Mouse (Mus musculus) embryonic facial prominence, embryonic 13.5 days (tissue): Measurements from ENCODE around the gene Copz1. TPM values are rescaled to one million over a fixed set of nuclear protein-coding genes. Genes with fewer than 3 reads are reported as not detected.

Experiments
- ATAC-seq: fragments of 200-750 bp; cut with Nextera tagmentation; 2 replicates; pipeline ENCODE4 v1.8.0; 2017; ENCODE audit warnings: low read depth; ENCODE audit not compliant: insufficient number of reproducible peaks, insufficient read depth, low FRiP score, low TSS enrichment
- H3K27ac ChIP-seq: fragments of 300-500 bp; sonication (generic); 2 replicates; pipeline ENCODE4 v1.5.1; 2015; ENCODE audit warnings: moderate library complexity, mild to moderate bottlenecking, inconsistent platforms
- H3K27me3 ChIP-seq: fragments of 300-500 bp; sonication (generic); 2 replicates; pipeline ENCODE4 v1.6.1; 2015; ENCODE audit warnings: mild to moderate bottlenecking, inconsistent platforms
- H3K36me3 ChIP-seq: fragments of 300-500 bp; sonication (generic); 2 replicates; pipeline ENCODE4 v1.6.1; 2015; ENCODE audit warnings: mild to moderate bottlenecking, inconsistent platforms
- H3K4me1 ChIP-seq: fragments of 300-500 bp; sonication (generic); 2 replicates; pipeline ENCODE4 v1.6.1; 2015; ENCODE audit warnings: inconsistent platforms
- H3K4me2 ChIP-seq: fragments of 300-500 bp; sonication (generic); 2 replicates; pipeline ENCODE4 v1.6.1; 2015; ENCODE audit warnings: moderate library complexity, mild to moderate bottlenecking, inconsistent platforms
- H3K4me3 ChIP-seq: fragments of 300-500 bp; sonication (generic); 2 replicates; pipeline ENCODE4 v1.5.1; 2015; ENCODE audit warnings: mild to moderate bottlenecking, inconsistent platforms
- H3K9ac ChIP-seq: fragments of 300-500 bp; sonication (generic); 2 replicates; pipeline ENCODE4 v1.6.1; 2015; ENCODE audit warnings: mild to moderate bottlenecking, inconsistent platforms
- H3K9me3 ChIP-seq: fragments of 300-500 bp; sonication (generic); 2 replicates; pipeline ENCODE4 v1.6.1; 2016; ENCODE audit warnings: inconsistent platforms
- WGBS: fragments of 180-500 bp; shearing (Covaris S2); methylation state at CpG from one replicate; pipeline ENCODE4 v1.1.7; 2015; ENCODE audit warnings: mixed read lengths; 5-methylcytosine and 5-hydroxymethylcytosine counted together
- polyA plus RNA-seq: library from polyadenylated mRNA; unstranded; fragments of >200 nt; fragmentation: Nextera tagmentation; extraction: Ambion mirVana; gene quantifications from 2 replicates; pipeline ENCODE4 v1.2.1, GENCODE M21; 2015

The Copz1 gene
- polyA plus RNA-seq, 1 experiment from 2014 or later = 287 TPM

GRCm38 (mm10) chr15:103315011-103315502, 42.5 kb downstream of the Copz1 start:
- Histone ChIP-seq H3K4me3 (peak overlapping the region; percentile 36), H3K9me3 (no peaks in the 10 kb centered on the region), H3K9ac (peak overlapping the region; percentile 61), H3K36me3 (peaks cover 43% of the 10 kb centered on the region), H3K4me1 (peaks cover 37% of the 10 kb centered on the region), H3K27ac (no peak overlapping the region), H3K4me2 (peak overlapping the region; percentile 62), H3K27me3 (no peaks in the 10 kb centered on the region)
- WGBS = 9% methylated on average over 18 of the region's 18 CpGs
- ATAC-seq = peak; percentile 57

GRCm38 (mm10) chr15:103315979-103316776, 43.7 kb downstream of the Copz1 start:
- Histone ChIP-seq H3K27ac (peak overlapping the region; percentile 44; the same call in 1 of the 2 replicates), H3K4me2 (no peak overlapping the region), H3K36me3 (peaks cover 49% of the 10 kb centered on the region), H3K9ac (0 out of 2 replicates have a peak overlapping the region, but pooled peaks have one; percentile 40), H3K9me3 (no peaks in the 10 kb centered on the region), H3K4me1 (peaks cover 40% of the 10 kb centered on the region), H3K4me3 (no peak overlapping the region), H3K27me3 (no peaks in the 10 kb centered on the region)
- 60% methylated on average over 10 of the region's 10 CpGs for WGBS
- ATAC-seq = no peak

- H3K4me2 ChIP-seq = no peak overlapping the region
- no peak overlapping the region for H3K27ac ChIP-seq
- H3K27me3 ChIP-seq = no peaks in the 10 kb centered on the region
- no peak for ATAC-seq
- peaks cover 49% of the 10 kb centered on the region for H3K4me1 ChIP-seq
- H3K36me3 ChIP-seq = peaks cover 49% of the 10 kb centered on the region
- H3K4me3 ChIP-seq = no peak overlapping the region
- H3K9ac ChIP-seq = 0 out of 2 replicates have a peak overlapping the region, but pooled peaks have one; percentile 21
- H3K9me3 ChIP-seq = no peaks in the 10 kb centered on the region
These were observed 44.6 kb downstream of the Copz1 start for GRCm38 (mm10) chr15:103317120-103317519.

DNA sequence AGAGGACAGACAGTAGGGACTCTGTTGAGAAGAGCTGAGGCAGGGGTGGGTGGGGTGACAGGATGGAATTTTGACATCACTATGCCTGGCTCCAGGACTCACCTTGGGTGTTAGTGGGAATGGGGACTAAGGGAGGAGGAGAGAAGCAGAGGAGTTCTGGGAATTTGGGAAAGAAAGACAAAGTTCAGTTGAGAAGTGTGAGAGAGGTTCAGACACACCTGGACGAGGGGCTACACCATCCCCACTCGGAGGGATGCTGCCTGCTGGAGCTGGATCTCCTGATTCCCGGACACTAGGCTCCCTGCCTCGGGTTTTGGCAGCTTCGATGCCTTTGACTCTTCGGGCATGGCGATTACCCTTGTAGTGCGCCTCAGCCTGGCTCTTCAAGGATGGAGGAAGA, 45.2 kb downstream of the Copz1 start:
- 0 out of 2 replicates have a peak overlapping the region, but pooled peaks have one; percentile 21 for H3K9ac ChIP-seq
- no peak for ATAC-seq
- H3K36me3 ChIP-seq = peaks cover 49% of the 10 kb centered on the region
- peaks cover 56% of the 10 kb centered on the region for H3K4me1 ChIP-seq
- no peaks in the 10 kb centered on the region for H3K9me3 ChIP-seq
- no peak overlapping the region for H3K4me2 ChIP-seq
- H3K27me3 ChIP-seq = no peaks in the 10 kb centered on the region
- H3K4me3 ChIP-seq = no peak overlapping the region
- WGBS = 86% methylated on average over 8 of the region's 8 CpGs
- H3K27ac ChIP-seq = no peak overlapping the region

- Histone ChIP-seq H3K4me2 (no peak overlapping the region), H3K27me3 (no peaks in the 10 kb centered on the region), H3K36me3 (peaks cover 49% of the 10 kb centered on the region), H3K27ac (no peak overlapping the region), H3K9me3 (no peaks in the 10 kb centered on the region), H3K4me1 (peaks cover 56% of the 10 kb centered on the region), H3K9ac (no peak overlapping the region), H3K4me3 (no peak overlapping the region)
- ATAC-seq = no peak
- 76% methylated on average over 3 of the region's 3 CpGs for WGBS
These were observed 45.8 kb downstream of the Copz1 start for GRCm38 (mm10) chr15:103318201-103318816.

DNA sequence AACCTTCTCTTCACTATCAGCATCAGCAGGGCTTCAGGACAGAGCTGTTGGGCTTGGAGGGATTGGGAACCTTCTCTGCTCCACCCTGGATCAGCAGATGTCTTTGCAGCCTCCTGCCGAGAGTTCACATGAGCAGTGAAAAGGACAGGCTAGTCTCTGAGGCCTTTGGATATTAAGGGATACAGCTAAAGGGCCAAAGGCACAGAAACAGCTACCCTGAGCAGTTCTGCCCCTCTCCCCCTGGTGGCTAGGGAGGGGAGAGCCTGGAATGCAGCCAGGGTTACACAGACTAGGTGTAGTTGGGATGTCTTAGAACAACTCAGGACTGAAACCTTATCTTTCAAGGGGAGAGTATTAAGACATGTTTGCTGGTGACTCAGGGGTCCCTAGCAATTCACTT, 48.6 kb downstream of the Copz1 start:
- Histone ChIP-seq H3K9me3 (no peaks in the 10 kb centered on the region), H3K9ac (peak overlapping the region; percentile 44; the same call in 1 of the 2 replicates), H3K27ac (no peak overlapping the region), H3K4me2 (no peak overlapping the region), H3K27me3 (no peaks in the 10 kb centered on the region), H3K36me3 (peaks cover 41% of the 10 kb centered on the region), H3K4me1 (peaks cover 37% of the 10 kb centered on the region), H3K4me3 (no peak overlapping the region)
- WGBS = 95% methylated on average over 1 of the region's 1 CpGs
- ATAC-seq = no peak

GRCm38 (mm10) chr15:103322396-103322795, 49.9 kb downstream of the Copz1 start:
- ATAC-seq = no peak
- Histone ChIP-seq H3K27ac (no peak overlapping the region), H3K4me1 (peaks cover 31% of the 10 kb centered on the region), H3K9me3 (no peaks in the 10 kb centered on the region), H3K27me3 (no peaks in the 10 kb centered on the region), H3K9ac (peak overlapping the region; percentile 83), H3K4me3 (peak overlapping the region; percentile 65), H3K36me3 (peaks cover 28% of the 10 kb centered on the region), H3K4me2 (peak overlapping the region; percentile 82)
- WGBS = 49% methylated on average over 4 of the region's 4 CpGs

DNA sequence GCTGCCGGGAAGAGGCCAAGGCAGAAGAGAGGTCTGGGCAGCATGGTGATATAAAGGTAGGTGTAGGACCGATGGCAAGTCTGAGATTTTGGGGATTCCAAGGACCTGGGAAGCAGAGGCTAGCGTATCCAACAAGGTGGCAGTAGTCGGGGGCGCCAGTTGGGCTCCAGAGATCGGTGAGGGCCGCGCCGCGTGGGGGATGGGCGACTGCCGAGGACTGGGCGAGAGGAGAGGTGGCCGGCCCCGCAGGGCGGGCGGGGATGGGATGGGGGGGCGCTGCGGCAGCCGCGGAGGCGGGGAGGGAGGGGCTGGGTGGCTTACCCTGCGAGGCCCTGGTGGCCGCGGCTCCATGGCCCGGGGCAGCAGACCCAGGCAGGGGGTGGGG, 50.5 kb downstream of the Copz1 start:
- H3K4me2 ChIP-seq = peak overlapping the region; percentile 82
- H3K4me1 ChIP-seq = peaks cover 31% of the 10 kb centered on the region
- peak overlapping the region; percentile 65 for H3K4me3 ChIP-seq
- WGBS = under 1% methylated on average over 21 of the region's 26 CpGs
- H3K27me3 ChIP-seq = no peaks in the 10 kb centered on the region
- H3K27ac ChIP-seq = peak overlapping the region; percentile 68; the same call in 1 of the 2 replicates
- peak overlapping the region; percentile 83 for H3K9ac ChIP-seq
- no peaks in the 10 kb centered on the region for H3K9me3 ChIP-seq
- peak; percentile 52 for ATAC-seq
- H3K36me3 ChIP-seq = peaks cover 21% of the 10 kb centered on the region

DNA sequence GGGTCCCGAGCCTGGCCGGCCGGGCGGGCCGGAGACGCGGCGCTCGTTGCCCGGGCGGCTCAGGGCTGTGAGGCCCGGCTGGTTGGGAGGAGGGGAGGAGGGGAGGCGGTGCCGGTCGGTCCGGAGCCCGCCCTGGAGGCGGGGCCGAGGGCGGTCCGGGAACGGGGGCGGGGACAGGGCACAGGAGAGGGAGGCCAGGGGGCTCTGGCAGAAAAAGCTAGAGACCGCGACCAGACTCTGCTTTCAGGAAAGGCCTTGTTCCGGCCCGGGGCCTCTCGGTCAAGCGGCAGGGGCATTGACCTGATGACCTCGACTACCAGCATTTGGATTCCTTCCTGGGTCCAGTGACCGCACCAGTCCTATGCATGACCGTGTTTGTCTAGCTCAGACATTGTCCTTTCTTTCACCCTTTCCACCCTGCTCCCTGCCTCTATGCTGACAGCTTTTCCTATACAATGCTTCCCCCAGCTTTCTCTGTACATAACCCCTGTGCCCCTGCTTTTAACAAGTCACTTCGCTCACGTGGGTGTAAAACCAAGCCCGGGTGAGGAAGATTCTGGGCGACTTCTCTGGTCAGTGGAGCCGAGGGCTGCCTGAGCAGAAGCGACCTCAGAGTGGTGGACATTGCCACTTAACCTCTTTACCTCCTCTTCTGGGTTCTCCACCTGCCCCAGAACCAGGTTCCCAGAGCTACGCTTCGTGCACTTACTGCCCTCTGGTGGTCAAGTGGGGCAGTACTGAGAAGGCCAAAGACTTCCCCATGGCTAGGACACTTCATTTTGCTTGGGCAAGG, 51.1 kb downstream of the Copz1 start:
- peak; percentile 87 for ATAC-seq
- H3K4me3 ChIP-seq = peak overlapping the region; percentile 65
- 2% methylated on average over 38 of the region's 40 CpGs for WGBS
- peak overlapping the region; percentile 82 for H3K4me2 ChIP-seq
- peaks cover 16% of the 10 kb centered on the region for H3K36me3 ChIP-seq
- H3K27ac ChIP-seq = peak overlapping the region; percentile 68
- no peaks in the 10 kb centered on the region for H3K9me3 ChIP-seq
- no peaks in the 10 kb centered on the region for H3K27me3 ChIP-seq
- peak overlapping the region; percentile 83 for H3K9ac ChIP-seq
- peaks cover 31% of the 10 kb centered on the region for H3K4me1 ChIP-seq

- no peaks in the 10 kb centered on the region for H3K36me3 ChIP-seq
- H3K4me3 ChIP-seq = no peak overlapping the region
- peak overlapping the region; percentile 55; the same call in 1 of the 2 replicates for H3K27ac ChIP-seq
- H3K27me3 ChIP-seq = no peaks in the 10 kb centered on the region
- peak overlapping the region; percentile 37; the same call in 1 of the 2 replicates for H3K9ac ChIP-seq
- 54% methylated on average over 5 of the region's 5 CpGs for WGBS
- peaks cover 44% of the 10 kb centered on the region for H3K4me1 ChIP-seq
- H3K9me3 ChIP-seq = no peaks in the 10 kb centered on the region
- no peak; the same call in 1 of the 2 replicates for ATAC-seq
- no peak overlapping the region for H3K4me2 ChIP-seq
These were observed 60.6 kb downstream of the Copz1 start for GRCm38 (mm10) chr15:103333081-103333615.

GRCm38 (mm10) chr15:103333738-103334137, 61.2 kb downstream of the Copz1 start:
- no peak for ATAC-seq
- H3K36me3 ChIP-seq = no peaks in the 10 kb centered on the region
- peaks cover 5% of the 10 kb centered on the region; the same call in 1 of the 2 replicates for H3K27me3 ChIP-seq
- peaks cover 48% of the 10 kb centered on the region for H3K4me1 ChIP-seq
- no peak overlapping the region for H3K4me3 ChIP-seq
- 45% methylated on average over 5 of the region's 5 CpGs for WGBS
- peak overlapping the region; percentile 39; the same call in 1 of the 2 replicates for H3K27ac ChIP-seq
- H3K9ac ChIP-seq = 0 out of 2 replicates have a peak overlapping the region, but pooled peaks have one; percentile 16
- H3K9me3 ChIP-seq = no peaks in the 10 kb centered on the region
- H3K4me2 ChIP-seq = no peak overlapping the region; the same call in 1 of the 2 replicates
